ENCODE assay signal across 20 mouse cellular contexts in genomic region chr17:24856589-24856988, GRCm38 (mm10). TPM values are rescaled to one million over a fixed set of nuclear protein-coding genes. Genes with fewer than 3 reads are reported as not detected.
"Had no signal": no experiment of that assay in that cellular context is flagged by ENCODE, and none has a peak within 500 bp of the region (broad histone marks: within the 10 kb centered on the region; RNA-seq: fewer than 3 reads in every experiment).

No protein-coding gene starts in this region.

- H3K27ac ChIP-seq: midbrain, embryonic 10.5 days; midbrain, embryonic 12.5 days; neural tube, embryonic 13.5 days; neural tube, embryonic 15.5 days had no signal

- H3K4me3 ChIP-seq: midbrain, embryonic 10.5 days; midbrain, embryonic 12.5 days; myocyte; neural tube, embryonic 13.5 days; neural tube, embryonic 15.5 days had no signal

- DNase-seq: lung, embryonic 14.5 days; lung, postnatal 10 days; lung, postnatal 4 days; midbrain, embryonic 14.5 days; retina, postnatal 1 day; right cerebral cortex, adult 18-20 months; right cerebral cortex, postnatal 25 days; right cerebral cortex, postnatal 4 days; spleen, adult 18-20 months; thymus, adult 18-20 months; thymus, postnatal 14 days; thymus, postnatal 36 days had no signal

- H3K9ac ChIP-seq: lung, embryonic 14.5 days; midbrain, embryonic 12.5 days; neural tube, embryonic 13.5 days; neural tube, embryonic 15.5 days had no signal

- ATAC-seq: midbrain, embryonic 16.5 days had no signal

- H3K9me3 ChIP-seq: midbrain, embryonic 10.5 days; midbrain, embryonic 12.5 days; neural tube, embryonic 13.5 days; neural tube, embryonic 15.5 days had no signal

- H3K4me2 ChIP-seq: lung, embryonic 14.5 days; midbrain, embryonic 12.5 days; neural tube, embryonic 13.5 days; neural tube, embryonic 15.5 days had no signal

- H3K27me3 ChIP-seq: neural tube, embryonic 15.5 days had no signal

- H3K4me1 ChIP-seq: midbrain, embryonic 12.5 days had no signal

RNA-seq across cellular contexts. Expression of gene Igfals, which starts 9.2 kb away (rescaled TPM):
- total RNA-seq: megakaryocyte, adult 5-6 weeks; megakaryocyte-erythroid progenitor cell, adult 5-6 weeks had no signal
- polyA plus RNA-seq: midbrain, embryonic 14.5 days; midbrain, embryonic 16.5 days; myocyte; neural tube, embryonic 13.5 days had no signal
